Mouse (Mus musculus) activated CD4-positive, CD25-positive, alpha-beta regulatory T cell, adult 4 months (primary cell): ENCODE data around the gene 2810408A11Rik. TPM values are rescaled to one million over a fixed set of nuclear protein-coding genes. Genes with fewer than 3 reads are reported as not detected.

Source experiments
- polyA plus RNA-seq, 2 experiments: library from polyadenylated mRNA; unstranded; fragments of 100-300 nt; shearing (Covaris generic); gene quantifications; one replicate each; pipeline ENCODE4 v1.2.1; 2017

Gene 2810408A11Rik
- polyA plus RNA-seq, 2 experiments from 2014 or later: 1.1 to 1.2 TPM

Other genes with a start within 250 kb of the 2810408A11Rik start
- gene Sox15, start 245.7 kb downstream of the 2810408A11Rik start, polyA plus RNA-seq: not detected
- gene Mpdu1, start 238.3 kb downstream of the 2810408A11Rik start, polyA plus RNA-seq: 10 to 100 TPM; 41.3 to 59.7 TPM
- 1 to 10 TPM; 3.3 to 5.3 TPM for gene Cd68, start 234.8 kb downstream of the 2810408A11Rik start, polyA plus RNA-seq
- gene Eif4a1, start 228.6 kb downstream of the 2810408A11Rik start, polyA plus RNA-seq: 100 to 1,000 TPM; 202 to 297 TPM
- 10 to 100 TPM; 32.7 to 33.0 TPM for gene Senp3, start 218.9 kb downstream of the 2810408A11Rik start, polyA plus RNA-seq
- gene Tnfsf13, start 215.2 kb downstream of the 2810408A11Rik start, polyA plus RNA-seq: not detected
- not detected for gene Tnfsf12, start 205.1 kb downstream of the 2810408A11Rik start, polyA plus RNA-seq
- not detected for gene Tnfsfm13, start 204.9 kb downstream of the 2810408A11Rik start, polyA plus RNA-seq
- gene Polr2a, start 142.3 kb downstream of the 2810408A11Rik start, polyA plus RNA-seq: 10 to 100 TPM; 24.0 to 28.8 TPM
- gene Slc35g3, start 139.0 kb downstream of the 2810408A11Rik start, polyA plus RNA-seq: not detected
- gene Zbtb4, start 135.1 kb downstream of the 2810408A11Rik start, polyA plus RNA-seq: 1 to 10 TPM; 7.8 to 8.1 TPM
- gene Chrnb1, start 105.0 kb downstream of the 2810408A11Rik start, polyA plus RNA-seq: 1 to 10 TPM in 1 of 2 experiments, under 1 TPM in 1; 0.66 to 4.1 TPM
- gene Fgf11, start 99.1 kb downstream of the 2810408A11Rik start, polyA plus RNA-seq: not detected
- not detected for gene Tmem102, start 95.4 kb downstream of the 2810408A11Rik start, polyA plus RNA-seq
- gene Gm39566, start 85.7 kb downstream of the 2810408A11Rik start, polyA plus RNA-seq: under 1 TPM in 1 of 2 experiments, not detected in 1; 0.08 TPM
- not detected for gene Spem2, start 82.5 kb downstream of the 2810408A11Rik start, polyA plus RNA-seq
- gene Spem1, start 78.8 kb downstream of the 2810408A11Rik start, polyA plus RNA-seq: not detected
- gene Nlgn2, start 63.2 kb downstream of the 2810408A11Rik start, polyA plus RNA-seq: under 1 TPM; 0.59 to 0.66 TPM
- gene Tmem256, start 62.5 kb downstream of the 2810408A11Rik start, polyA plus RNA-seq: 100 to 1,000 TPM; 127 to 138 TPM
- gene Plscr3, start 54.6 kb downstream of the 2810408A11Rik start, polyA plus RNA-seq: 10 to 100 TPM; 15.4 to 17.5 TPM
- not detected for gene Tnk1, start 42.3 kb downstream of the 2810408A11Rik start, polyA plus RNA-seq
- not detected for gene Tmem95, start 23.0 kb downstream of the 2810408A11Rik start, polyA plus RNA-seq
- under 1 TPM in 1 of 2 experiments, not detected in 1; 0.56 TPM for gene Kctd11, start 19.6 kb downstream of the 2810408A11Rik start, polyA plus RNA-seq
- 100 to 1,000 TPM; 213 to 273 TPM for gene Acap1, start 5.4 kb downstream of the 2810408A11Rik start, polyA plus RNA-seq
- 1 to 10 TPM; 7.9 to 8.0 TPM for gene Neurl4, start 85 bp upstream of the 2810408A11Rik start, polyA plus RNA-seq
- 100 to 1,000 TPM in 1 of 2 experiments, 10 to 100 TPM in 1; 90.7 to 106 TPM for gene Gps2, start 12.9 kb upstream of the 2810408A11Rik start, polyA plus RNA-seq
- 1,000 to 10,000 TPM; 1,092 to 1,351 TPM for gene Eif5a, start 21.0 kb upstream of the 2810408A11Rik start, polyA plus RNA-seq
- gene Ybx2, start 34.8 kb upstream of the 2810408A11Rik start, polyA plus RNA-seq: not detected
- not detected for gene Slc2a4, start 47.2 kb upstream of the 2810408A11Rik start, polyA plus RNA-seq
- gene Cldn7, start 63.8 kb upstream of the 2810408A11Rik start, polyA plus RNA-seq: not detected
- gene Ctdnep1, start 80.2 kb upstream of the 2810408A11Rik start, polyA plus RNA-seq: 10 to 100 TPM; 21.4 to 24.8 TPM
- 10 to 100 TPM; 62.1 to 69.7 TPM for gene Elp5, start 81.5 kb upstream of the 2810408A11Rik start, polyA plus RNA-seq
- 100 to 1,000 TPM; 343 to 373 TPM for gene Gabarap, start 90.2 kb upstream of the 2810408A11Rik start, polyA plus RNA-seq
- gene Phf23, start 94.8 kb upstream of the 2810408A11Rik start, polyA plus RNA-seq: 10 to 100 TPM; 32.1 to 44.9 TPM
- 1 to 10 TPM; 2.7 to 3.9 TPM for gene Dvl2, start 99.6 kb upstream of the 2810408A11Rik start, polyA plus RNA-seq
- gene Acadvl, start 114.4 kb upstream of the 2810408A11Rik start, polyA plus RNA-seq: 100 to 1,000 TPM; 107 to 139 TPM
- 10 to 100 TPM in 1 of 2 experiments, 1 to 10 TPM in 1; 9.7 to 11.6 TPM for gene Dlg4, start 116.0 kb upstream of the 2810408A11Rik start, polyA plus RNA-seq
- gene Asgr1, start 153.1 kb upstream of the 2810408A11Rik start, polyA plus RNA-seq: not detected
- not detected for gene Asgr2, start 191.7 kb upstream of the 2810408A11Rik start, polyA plus RNA-seq
- under 1 TPM in 1 of 2 experiments, not detected in 1; 0.21 TPM for gene Mgl2, start 229.3 kb upstream of the 2810408A11Rik start, polyA plus RNA-seq